Mouse (Mus musculus): Measurements from ENCODE around the gene Clec4d.

DNA sequence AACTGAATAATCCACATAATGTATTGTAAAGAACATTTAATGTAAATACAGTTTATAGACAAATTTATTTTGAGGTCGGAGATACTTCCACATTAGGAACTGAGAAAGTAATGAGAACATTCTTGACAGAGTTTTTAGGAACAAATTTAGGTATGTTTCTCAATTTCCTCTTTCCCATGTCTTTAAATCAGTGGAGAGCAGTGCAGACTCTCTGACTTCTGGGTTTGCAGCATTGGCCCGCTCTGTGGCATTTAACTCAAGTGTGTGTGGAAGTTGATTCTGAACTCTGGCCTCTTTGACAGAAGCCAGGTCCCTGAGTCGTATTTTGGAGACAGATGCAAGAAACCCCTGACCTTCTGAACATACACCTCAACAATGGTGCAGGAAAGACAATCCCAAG is 32.3 kb upstream of the Clec4d start, which contains the start of gene Clec4n:
- no peak for TF ChIP-seq POLR2A (IDR thresholded peaks at IDR 0.05; ENCODE audit: insufficient read depth, low read depth, low read length)
- TF ChIP-seq CTCF (IDR thresholded peaks at IDR 0.05; ENCODE audit: insufficient read depth, low read depth, low read length) = no peak

Measured in olfactory bulb, adult 2 months (tissue).